Mouse (Mus musculus): ENCODE results near the gene 1700057G04Rik. TPM values are rescaled to one million over a fixed set of nuclear protein-coding genes. Genes with fewer than 3 reads are reported as not detected.

The 1700057G04Rik gene
- polyA plus RNA-seq (2012; ENCODE audit: insufficient read depth, insufficient read length, low replicate concordance, missing spikeins) = not detected in 2 replicates

- H3K4me3 ChIP-seq (ENCODE audit: insufficient read depth, low read depth, low read length) = no peak within 1 kb of the TSS
- H3K27ac ChIP-seq (ENCODE audit: insufficient read depth, low read depth, low read length) = no peak within 1 kb of the TSS
- TF ChIP-seq POLR2A (IDR thresholded peaks at IDR 0.05; ENCODE audit: insufficient read depth, low read depth, low read length) (no peak), CTCF (IDR thresholded peaks at IDR 0.05; ENCODE audit: insufficient read depth, low read depth, low read length) (no peak)
- WGBS = 94% methylated on average over 1 of the region's 1 CpGs
- H3K4me1 ChIP-seq (ENCODE audit: control insufficient read depth, insufficient read depth, low read length) = no peaks in the 10 kb centered on the region
These were observed at the start of gene 1700057G04Rik for GRCm38 (mm10) chr9:92309077-92309476. TSS of gene 1700057G04Rik (plus strand) at chr9:92309377.

GRCm38 (mm10) chr9:92260481-92261159 is 48.6 kb upstream of the 1700057G04Rik start:
- no peak for TF ChIP-seq POLR2A (IDR thresholded peaks at IDR 0.05; ENCODE audit: insufficient read depth, low read depth, low read length)
- no peak for TF ChIP-seq CTCF (IDR thresholded peaks at IDR 0.05; ENCODE audit: insufficient read depth, low read depth, low read length)
- no peaks in the 10 kb centered on the region for H3K4me1 ChIP-seq (ENCODE audit: control insufficient read depth, insufficient read depth, low read length)
- no peak overlapping the region for H3K27ac ChIP-seq (ENCODE audit: insufficient read depth, low read depth, low read length)
- no peak overlapping the region for H3K4me3 ChIP-seq (ENCODE audit: insufficient read depth, low read depth, low read length)
- 90% methylated on average over 7 of the region's 7 CpGs for WGBS

GRCm38 (mm10) chr9:92265719-92266118 is 43.5 kb upstream of the 1700057G04Rik start:
- no peak for TF ChIP-seq POLR2A (IDR thresholded peaks at IDR 0.05; ENCODE audit: insufficient read depth, low read depth, low read length)
- no peak for TF ChIP-seq CTCF (IDR thresholded peaks at IDR 0.05; ENCODE audit: insufficient read depth, low read depth, low read length)
- Histone ChIP-seq H3K4me3 (ENCODE audit: insufficient read depth, low read depth, low read length) (no peak overlapping the region), H3K4me1 (ENCODE audit: control insufficient read depth, insufficient read depth, low read length) (no peaks in the 10 kb centered on the region), H3K27ac (ENCODE audit: insufficient read depth, low read depth, low read length) (no peak overlapping the region)
- WGBS = 82% methylated on average over 4 of the region's 4 CpGs

- H3K4me1 ChIP-seq (ENCODE audit: control insufficient read depth, insufficient read depth, low read length) = no peaks in the 10 kb centered on the region
- 90% methylated on average over 8 of the region's 8 CpGs for whole genome bisulfite sequencing
- TF ChIP-seq POLR2A (IDR thresholded peaks at IDR 0.05; ENCODE audit: insufficient read depth, low read depth, low read length) = no peak
- TF ChIP-seq CTCF (IDR thresholded peaks at IDR 0.05; ENCODE audit: insufficient read depth, low read depth, low read length) = no peak
These were observed 42.5 kb upstream of the 1700057G04Rik start for GRCm38 (mm10) chr9:92266558-92267171.

GRCm38 (mm10) chr9:92267732-92268131 is 41.4 kb upstream of the 1700057G04Rik start:
- Histone ChIP-seq H3K4me1 (ENCODE audit: control insufficient read depth, insufficient read depth, low read length) (no peaks in the 10 kb centered on the region), H3K27ac (ENCODE audit: insufficient read depth, low read depth, low read length) (no peak overlapping the region), H3K4me3 (ENCODE audit: insufficient read depth, low read depth, low read length) (no peak overlapping the region)
- TF ChIP-seq POLR2A (IDR thresholded peaks at IDR 0.05; ENCODE audit: insufficient read depth, low read depth, low read length) (no peak), CTCF (IDR thresholded peaks at IDR 0.05; ENCODE audit: insufficient read depth, low read depth, low read length) (no peak)
- 95% methylated on average over 1 of the region's 1 CpGs for WGBS

More at GRCm38 (mm10) chr9:92266558-92267171, 42.5 kb upstream of the 1700057G04Rik start:
- Histone ChIP-seq H3K4me3 (ENCODE audit: insufficient read depth, low read depth, low read length) (no peak overlapping the region), H3K27ac (ENCODE audit: insufficient read depth, low read depth, low read length) (no peak overlapping the region)

- WGBS = 95% methylated on average over 5 of the region's 5 CpGs
These were observed 39.3 kb upstream of the 1700057G04Rik start for GRCm38 (mm10) chr9:92269829-92270404.

GRCm38 (mm10) chr9:92270927-92271326 is 38.2 kb upstream of the 1700057G04Rik start:
- H3K4me1 ChIP-seq (ENCODE audit: control insufficient read depth, insufficient read depth, low read length) = no peaks in the 10 kb centered on the region
- TF ChIP-seq POLR2A (IDR thresholded peaks at IDR 0.05; ENCODE audit: insufficient read depth, low read depth, low read length) (no peak), CTCF (IDR thresholded peaks at IDR 0.05; ENCODE audit: insufficient read depth, low read depth, low read length) (no peak)
- no peak overlapping the region for H3K4me3 ChIP-seq (ENCODE audit: insufficient read depth, low read depth, low read length)
- H3K27ac ChIP-seq (ENCODE audit: insufficient read depth, low read depth, low read length) = no peak overlapping the region
- 48% methylated on average over 4 of the region's 4 CpGs for WGBS

More at GRCm38 (mm10) chr9:92269829-92270404, 39.3 kb upstream of the 1700057G04Rik start:
- H3K4me1 ChIP-seq (ENCODE audit: control insufficient read depth, insufficient read depth, low read length) = no peaks in the 10 kb centered on the region
- H3K27ac ChIP-seq (ENCODE audit: insufficient read depth, low read depth, low read length) = no peak overlapping the region
- TF ChIP-seq CTCF (IDR thresholded peaks at IDR 0.05; ENCODE audit: insufficient read depth, low read depth, low read length) = no peak
- no peak for TF ChIP-seq POLR2A (IDR thresholded peaks at IDR 0.05; ENCODE audit: insufficient read depth, low read depth, low read length)
- no peak overlapping the region for H3K4me3 ChIP-seq (ENCODE audit: insufficient read depth, low read depth, low read length)

- TF ChIP-seq POLR2A (IDR thresholded peaks at IDR 0.05; ENCODE audit: insufficient read depth, low read depth, low read length) = no peak
- TF ChIP-seq CTCF (IDR thresholded peaks at IDR 0.05; ENCODE audit: insufficient read depth, low read depth, low read length) = no peak
- 93% methylated on average over 4 of the region's 4 CpGs for WGBS
These were observed 36.5 kb upstream of the 1700057G04Rik start for GRCm38 (mm10) chr9:92272650-92273049.

GRCm38 (mm10) chr9:92273271-92273670 is 35.9 kb upstream of the 1700057G04Rik start:
- TF ChIP-seq CTCF (IDR thresholded peaks at IDR 0.05; ENCODE audit: insufficient read depth, low read depth, low read length) (no peak), POLR2A (IDR thresholded peaks at IDR 0.05; ENCODE audit: insufficient read depth, low read depth, low read length) (no peak)
- Histone ChIP-seq H3K4me1 (ENCODE audit: control insufficient read depth, insufficient read depth, low read length) (no peaks in the 10 kb centered on the region), H3K4me3 (ENCODE audit: insufficient read depth, low read depth, low read length) (no peak overlapping the region), H3K27ac (ENCODE audit: insufficient read depth, low read depth, low read length) (no peak overlapping the region)
- 93% methylated on average over 2 of the region's 2 CpGs for WGBS

More at GRCm38 (mm10) chr9:92272650-92273049, 36.5 kb upstream of the 1700057G04Rik start:
- no peak overlapping the region for H3K27ac ChIP-seq (ENCODE audit: insufficient read depth, low read depth, low read length)
- H3K4me3 ChIP-seq (ENCODE audit: insufficient read depth, low read depth, low read length) = no peak overlapping the region
- no peaks in the 10 kb centered on the region for H3K4me1 ChIP-seq (ENCODE audit: control insufficient read depth, insufficient read depth, low read length)

Measured in olfactory bulb, adult 2 months (tissue).